Mouse (Mus musculus): Measurements from ENCODE around the gene Gm10112.

Gene Gm10112

GRCm38 (mm10) chrX:111168040-111168439 is at the start of gene Gm10112:
TSS of gene Gm10112 (plus strand) at chrX:111168340.
- no peak for DNase-seq (ENCODE audit: low read depth, low spot score)

GRCm38 (mm10) chrX:111189574-111189973 is 21.4 kb downstream of the Gm10112 start:
- no peak for DNase-seq (ENCODE audit: low read depth, low spot score)

GRCm38 (mm10) chrX:111196376-111196775 is 28.2 kb downstream of the Gm10112 start:
- DNase-seq (ENCODE audit: low read depth, low spot score), result peak; percentile 16

GRCm38 (mm10) chrX:111210225-111210624 is 42.1 kb downstream of the Gm10112 start:
- DNase-seq (ENCODE audit: low read depth, low spot score), result peak; percentile 23

Measured in embryo, embryonic 11.5 days (tissue).